ENCODE assay signal across 8 mouse cellular contexts in genomic region chr5:120648569-120649373, GRCm38 (mm10). TPM values are rescaled to one million over a fixed set of nuclear protein-coding genes. Genes with fewer than 3 reads are reported as not detected.
DNase-seq lines count a peak whose midpoint lies in the region; ATAC-seq and TF ChIP-seq lines count a peak whose summit lies in the region.

Gene Rasal1, plus strand, starts transcription at chr5:120648812.

- peak; percentile 51 for DNase-seq in gastrocnemius, adult 2 months
- no peak for DNase-seq in gastrocnemius, adult 8-10 months (ENCODE audit: low spot score in 2 of 2)
- DNase-seq in cerebellum, adult 11 months: peak; percentile 40
- DNase-seq in left cerebral cortex, postnatal 14 days (ENCODE audit: low spot score in 2 of 2): peak; percentile 84 to 92
- peak; percentile 86 for DNase-seq in right cerebral cortex, postnatal 14 days

- intact Hi-C loops in gastrocnemius, adult 2 months (cut with DNase I): no loop called here
- intact Hi-C loops in left cerebral cortex, postnatal 14 days (cut with DNase I): loop anchor here (1.0 kb wide), 1 partner anchor 27 kb away; no protein-coding TSS in a partner anchor

- ATAC-seq in forebrain, embryonic 15.5 days (replicated peaks): peak; percentile 56
- ATAC-seq in inflammation-experienced regulatory T-cells, adult 6 months: peak; percentile 94

- peaks cover 29% of the 10 kb centered on the region for H3K27me3 ChIP-seq in forebrain, embryonic 15.5 days
- peaks cover 84% of the 10 kb centered on the region for H3K27me3 ChIP-seq in megakaryocyte, embryonic 14.5 days (replicated peaks)

- peak within 1 kb of the TSS; percentile 68 for H3K4me3 ChIP-seq in gastrocnemius, adult 2 months
- peak within 1 kb of the TSS; percentile 25 for H3K4me3 ChIP-seq in forebrain, embryonic 15.5 days
- H3K4me3 ChIP-seq in megakaryocyte, embryonic 14.5 days (replicated peaks): peak within 1 kb of the TSS; percentile 91

- peaks cover 25% of the 10 kb centered on the region for H3K4me1 ChIP-seq in forebrain, embryonic 15.5 days
- H3K4me1 ChIP-seq in megakaryocyte, embryonic 14.5 days: peaks cover 47% of the 10 kb centered on the region

- H3K9ac ChIP-seq in forebrain, embryonic 15.5 days (replicated peaks): peak within 1 kb of the TSS; percentile 25; the same call in 1 of the 2 replicates

- 2% methylated on average over 40 of the region's 53 CpGs for WGBS in forebrain, embryonic 15.5 days

- TF ChIP-seq CTCF in gastrocnemius, adult 2 months (IDR thresholded peaks at IDR 0.05): peak; percentile 65

- no peaks in the 10 kb centered on the region for H3K36me3 ChIP-seq in forebrain, embryonic 15.5 days
- H3K36me3 ChIP-seq in megakaryocyte, embryonic 14.5 days (replicated peaks; ENCODE audit: low read length): no peaks in the 10 kb centered on the region

- H3K9me3 ChIP-seq in forebrain, embryonic 15.5 days: no peaks in the 10 kb centered on the region
- no peaks in the 10 kb centered on the region for H3K9me3 ChIP-seq in megakaryocyte, embryonic 14.5 days

- H3K4me2 ChIP-seq in forebrain, embryonic 15.5 days (replicated peaks): peak within 1 kb of the TSS; percentile 41

- no peak within 1 kb of the TSS for H3K27ac ChIP-seq in gastrocnemius, adult 2 months
- no peak within 1 kb of the TSS for H3K27ac ChIP-seq in forebrain, embryonic 15.5 days (replicated peaks)

RNA-seq across cellular contexts. Expression of gene Rasal1, which starts in this region (rescaled TPM):
- not detected for total RNA-seq in gastrocnemius, adult 2 months (2021)
- not detected for total RNA-seq in gastrocnemius, adult 8-10 months (2022)
- polyA plus RNA-seq in forebrain, embryonic 15.5 days (2015; fragmentation: Nextera tagmentation; extraction: Ambion mirVana): 2.7 and 4.2 TPM in 2 replicates
- polyA plus RNA-seq in inflammation-experienced regulatory T-cells, adult 6 months (2017; shearing (Covaris generic)): 1 to 10 TPM; 6.8 to 9.7 (median 6.8) TPM
- total RNA-seq in left cerebral cortex, postnatal 14 days (2021): 100 to 1,000 TPM in 1 of 2 experiments, 10 to 100 TPM in 1; 94.2 to 107 TPM
- polyA plus RNA-seq in megakaryocyte, embryonic 14.5 days (2012; ENCODE audit: insufficient read depth, low replicate concordance): 13.3 and 20.9 TPM in 2 replicates

Comparison
In these comparisons a context has a peak if more than half of its experiments do, and no peak if none do; other contexts are left out.
1. RNA of gene Rasal1 (total RNA-seq): 94.2 to 107 TPM in left cerebral cortex, postnatal 14 days; not detected in gastrocnemius, adult 2 months and not detected in gastrocnemius, adult 8-10 months; every median in the first group is over 10 times any median in the second.
2. Peak in DNase-seq and H3K4me3 ChIP-seq in gastrocnemius, adult 2 months; RNA of the gene not detected or under 1 TPM.
3. DNase-seq: peak in cerebellum, adult 11 months (single experiment), left cerebral cortex, postnatal 14 days (2 of 2) and right cerebral cortex, postnatal 14 days (single experiment); none in gastrocnemius, adult 8-10 months (0 of 2).
4. H3K4me3 ChIP-seq: peak in every context shown above with its lines; median percentile 91 in megakaryocyte, embryonic 14.5 days; 68 in gastrocnemius, adult 2 months; 25 in forebrain, embryonic 15.5 days.